Mouse (Mus musculus) limb, embryonic 10.5 days (tissue): ENCODE data around the gene Alox12b. TPM values are rescaled to one million over a fixed set of nuclear protein-coding genes. Genes with fewer than 3 reads are reported as not detected.
A peak's percentile ranks its signal among the peaks of the same experiment; 100 is the strongest.

ENCODE experiments used
- DNase-seq: peaks from one replicate; pipeline ENCODE4 v3.0.0-alpha.2; 2017; ENCODE audit warnings: low spot score
- H3K27ac ChIP-seq: fragments of 300-500 bp; sonication (generic); 2 replicates; pipeline ENCODE4 v1.5.1; 2016; ENCODE audit warnings: mild to moderate bottlenecking
- H3K27me3 ChIP-seq: fragments of 300-500 bp; sonication (generic); 2 replicates; pipeline ENCODE4 v1.6.1; 2016; ENCODE audit warnings: low read depth, mild to moderate bottlenecking; ENCODE audit not compliant: poor library complexity, severe bottlenecking
- H3K36me3 ChIP-seq: fragments of 300-500 bp; sonication (generic); 2 replicates; pipeline ENCODE4 v1.6.1; 2016; ENCODE audit warnings: mild to moderate bottlenecking, moderate library complexity
- H3K4me1 ChIP-seq: fragments of 300-500 bp; sonication (generic); 2 replicates; pipeline ENCODE4 v1.6.1; 2016
- H3K4me3 ChIP-seq: fragments of 300-500 bp; sonication (generic); 2 replicates; pipeline ENCODE4 v1.5.1; 2016; ENCODE audit warnings: mild to moderate bottlenecking, moderate library complexity
- H3K9me3 ChIP-seq: fragments of 300-500 bp; sonication (generic); replicated peaks from 2 replicates; pipeline ENCODE4 v1.6.1; 2016; ENCODE audit warnings: mild to moderate bottlenecking
- WGBS: fragments of 180-500 bp; shearing (Covaris S2); methylation state at CpG from one replicate; pipeline ENCODE4 v1.1.7; 2016; 5-methylcytosine and 5-hydroxymethylcytosine counted together
- polyA plus RNA-seq: library from polyadenylated mRNA; unstranded; fragments of >200 nt; fragmentation: Nextera tagmentation; extraction: Ambion mirVana; gene quantifications from 2 replicates; pipeline ENCODE4 v1.2.1, GENCODE M21; 2016

Alox12b gene
- polyA plus RNA-seq, 1 experiment from 2014 or later, result 0.05 TPM

DNA sequence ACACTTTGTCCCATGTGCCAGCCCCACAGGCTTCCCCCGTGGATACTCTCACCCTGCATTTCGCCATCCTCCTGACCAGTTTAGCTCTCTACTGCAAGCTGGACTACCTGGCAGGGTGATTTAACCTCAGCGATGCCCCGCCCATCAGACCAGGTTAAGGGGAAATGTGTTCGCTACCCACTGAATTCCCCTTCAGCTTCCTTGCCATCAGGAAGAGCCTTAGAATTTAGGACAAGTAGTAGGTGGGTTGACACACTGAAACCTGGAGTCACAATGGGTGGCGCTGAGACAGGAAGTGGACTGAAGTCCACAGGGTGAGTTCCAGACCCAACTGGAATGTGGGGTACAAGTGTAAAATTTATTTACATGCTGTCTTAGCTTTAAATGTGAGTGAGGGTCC lies 41.0 kb downstream of the Alox12b start, which contains the start of gene Alox8:
TSS of gene Alox8 (minus strand) at position 101 of the 400 bp plus-strand sequence.
- no peak within 1 kb of the TSS for H3K27ac ChIP-seq
- peak within 1 kb of the TSS; percentile 29 for H3K4me3 ChIP-seq
- WGBS, result 34% methylated on average over 6 of the region's 6 CpGs

DNA sequence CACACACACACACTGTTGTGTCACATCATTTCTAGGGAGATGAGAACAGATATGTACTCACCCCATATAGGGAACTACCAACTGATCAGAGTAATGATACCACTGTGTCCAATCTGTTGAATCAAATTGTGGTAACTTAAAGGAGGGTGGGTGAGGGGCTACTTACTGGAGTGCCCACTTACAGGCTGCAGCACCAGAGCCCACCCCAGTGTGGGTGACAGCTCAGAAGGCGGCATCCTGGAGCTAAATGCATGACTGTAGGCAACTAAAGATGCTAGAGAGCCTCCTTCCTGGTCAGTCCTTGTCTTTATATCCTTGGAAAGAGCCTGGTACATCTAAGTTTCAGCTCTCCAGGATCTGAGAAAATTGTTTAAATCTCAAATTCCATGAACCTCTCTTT lies 42.5 kb downstream of the Alox12b start:
- no peak for DNase-seq
- Histone ChIP-seq H3K9me3 (no peaks in the 10 kb centered on the region), H3K36me3 (no peaks in the 10 kb centered on the region), H3K4me1 (peaks cover 13% of the 10 kb centered on the region), H3K4me3 (no peak overlapping the region), H3K27me3 (peaks cover 59% of the 10 kb centered on the region), H3K27ac (no peak overlapping the region)
- 83% methylated on average over 1 of the region's 1 CpGs for WGBS

More for the DNA sequence above, 41.0 kb downstream of the Alox12b start, which contains the start of gene Alox8:
- Histone ChIP-seq H3K36me3 (no peaks in the 10 kb centered on the region), H3K9me3 (no peaks in the 10 kb centered on the region), H3K27me3 (peaks cover 66% of the 10 kb centered on the region), H3K4me1 (peaks cover 13% of the 10 kb centered on the region)
- no peak for DNase-seq

DNA sequence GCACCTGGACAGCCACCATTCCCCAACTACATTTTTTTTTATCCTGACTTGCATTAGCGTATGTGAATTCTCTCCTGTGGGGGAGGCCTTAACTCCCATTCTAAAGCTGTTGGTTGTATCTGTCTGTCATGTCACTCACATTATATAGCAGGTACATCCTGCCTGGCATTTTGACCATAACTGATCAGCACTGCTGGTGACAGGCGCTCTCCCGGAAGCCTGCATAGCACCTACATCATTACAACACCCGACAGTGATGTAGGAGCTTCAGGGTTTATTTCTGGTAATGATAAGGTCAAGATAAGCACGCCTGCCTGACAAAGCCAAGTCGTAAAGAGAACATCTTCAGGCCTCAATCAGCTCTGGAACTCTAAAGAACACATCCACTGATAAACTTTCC lies 43.4 kb downstream of the Alox12b start:
- no peak overlapping the region for H3K4me3 ChIP-seq
- no peak overlapping the region for H3K27ac ChIP-seq
- WGBS, result 48% methylated on average over 6 of the region's 6 CpGs
- H3K4me1 ChIP-seq, result peaks cover 13% of the 10 kb centered on the region
- H3K27me3 ChIP-seq, result peaks cover 51% of the 10 kb centered on the region
- DNase-seq, result no peak
- H3K9me3 ChIP-seq, result no peaks in the 10 kb centered on the region
- H3K36me3 ChIP-seq, result no peaks in the 10 kb centered on the region

DNA sequence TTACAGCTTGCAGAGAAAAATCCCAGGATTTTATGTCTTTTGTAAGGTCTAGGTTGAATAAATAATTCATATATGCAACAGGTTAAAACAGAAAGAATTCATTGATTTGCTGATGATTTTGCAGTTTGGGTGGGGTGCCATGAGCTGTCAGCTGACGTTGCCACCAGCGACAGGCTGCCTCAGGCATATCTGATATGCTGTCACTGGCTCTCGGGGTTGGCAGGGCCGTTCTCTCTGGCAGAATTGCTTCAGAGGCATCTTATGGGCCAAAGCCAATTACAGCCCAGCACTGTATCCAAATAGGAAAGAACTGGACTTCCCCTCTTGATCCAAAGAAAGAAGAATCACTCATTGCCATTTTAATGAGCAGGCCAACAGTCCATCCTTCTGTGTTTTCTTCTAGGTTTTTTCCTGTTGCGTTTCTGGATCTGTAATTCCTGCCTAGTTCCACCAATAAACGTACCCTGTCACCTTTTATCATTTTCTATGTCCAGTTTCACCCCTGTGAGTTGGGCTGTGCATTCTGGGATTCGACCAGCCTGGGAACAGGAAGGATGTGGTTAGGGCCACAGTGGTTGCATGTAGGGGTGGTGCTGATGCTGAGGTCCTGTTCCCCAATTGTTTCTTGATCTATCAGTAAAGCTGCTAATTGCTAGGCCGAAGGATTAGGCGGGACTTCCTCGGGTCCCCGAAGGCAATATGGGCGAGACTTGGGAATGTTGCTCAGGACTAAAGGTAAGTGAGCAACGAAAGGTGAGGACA lies 45.9 kb downstream of the Alox12b start:
- Histone ChIP-seq H3K4me1 (peaks cover 3% of the 10 kb centered on the region), H3K9me3 (no peaks in the 10 kb centered on the region), H3K36me3 (no peaks in the 10 kb centered on the region), H3K27me3 (peaks cover 27% of the 10 kb centered on the region), H3K4me3 (no peak overlapping the region), H3K27ac (no peak overlapping the region)
- no peak for DNase-seq
- WGBS, result 85% methylated on average over 13 of the region's 13 CpGs

DNA sequence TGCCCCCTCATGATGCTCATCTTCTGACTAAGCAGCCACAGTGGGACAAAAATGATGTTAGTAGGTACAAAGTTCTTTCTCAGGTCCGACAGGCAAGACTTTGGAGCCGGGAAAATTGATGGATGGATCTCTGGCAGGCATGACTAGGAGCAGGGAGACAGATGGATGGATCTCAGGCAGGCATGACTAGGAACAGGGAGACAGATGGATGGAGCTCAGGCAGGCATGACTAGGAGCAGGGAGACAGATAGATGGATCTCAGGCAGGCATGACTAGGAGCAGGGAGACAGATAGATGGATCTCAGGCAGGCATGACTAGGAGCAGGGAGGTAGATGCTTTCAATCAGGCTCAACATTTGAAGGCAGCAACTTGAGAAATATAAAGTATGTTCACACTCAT lies 54.6 kb downstream of the Alox12b start:
- 30% methylated on average over 2 of the region's 2 CpGs for WGBS
- no peaks in the 10 kb centered on the region; the same call in 1 of the 2 replicates for H3K27me3 ChIP-seq
- DNase-seq, result no peak
- H3K4me1 ChIP-seq, result no peaks in the 10 kb centered on the region
- no peak overlapping the region for H3K27ac ChIP-seq
- no peak overlapping the region for H3K4me3 ChIP-seq
- no peaks in the 10 kb centered on the region for H3K9me3 ChIP-seq
- H3K36me3 ChIP-seq, result no peaks in the 10 kb centered on the region

DNA sequence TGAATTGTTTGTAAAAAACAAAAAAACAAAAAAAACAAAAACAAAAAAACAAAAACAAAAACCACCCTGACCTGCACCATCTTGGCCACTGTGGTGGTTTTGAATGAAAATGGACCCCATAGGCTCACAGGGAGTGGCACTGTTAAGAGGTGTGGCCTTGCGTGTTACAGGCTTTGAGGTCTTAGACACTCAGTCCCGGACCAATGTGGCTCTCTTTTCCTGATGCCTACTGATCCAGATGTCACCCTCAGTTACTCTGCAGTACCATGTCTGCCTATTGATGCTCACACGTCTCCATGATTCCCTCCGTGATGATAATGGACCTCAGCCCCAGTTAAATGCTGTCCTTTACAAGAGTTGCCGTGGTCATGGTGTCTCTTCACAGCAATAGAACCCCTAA lies 60.6 kb downstream of the Alox12b start:
- DNase-seq, result no peak
- Histone ChIP-seq H3K4me3 (no peak overlapping the region), H3K27me3 (no peaks in the 10 kb centered on the region), H3K36me3 (no peaks in the 10 kb centered on the region), H3K27ac (no peak overlapping the region), H3K4me1 (0 out of 2 replicates have a peak, but pooled peaks cover 4% of the 10 kb centered on the region), H3K9me3 (no peaks in the 10 kb centered on the region)
- 91% methylated on average over 5 of the region's 5 CpGs for WGBS

DNA sequence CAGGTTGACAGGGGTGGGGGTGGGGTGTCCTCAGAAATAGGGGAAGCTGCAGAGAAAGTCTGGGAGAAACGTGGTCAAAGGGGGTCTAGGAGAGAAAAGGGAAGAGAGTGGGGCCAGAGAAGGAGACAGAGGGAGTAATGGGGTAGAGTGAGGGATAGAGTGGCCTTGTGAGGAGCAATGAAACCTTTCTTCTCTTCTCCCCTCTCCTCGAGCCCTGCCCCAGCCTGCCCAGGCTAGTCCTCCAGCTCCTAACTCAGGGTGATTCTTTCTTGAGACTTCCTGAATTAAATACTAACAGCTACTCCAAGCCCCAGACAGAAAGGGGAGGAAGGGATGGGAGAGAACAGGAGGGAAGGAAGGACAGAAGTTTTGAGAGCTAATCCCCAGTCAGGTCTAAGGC lies 61.9 kb downstream of the Alox12b start:
- H3K27me3 ChIP-seq, result no peaks in the 10 kb centered on the region
- H3K27ac ChIP-seq, result no peak overlapping the region
- no peaks in the 10 kb centered on the region for H3K36me3 ChIP-seq
- no peak overlapping the region for H3K4me3 ChIP-seq
- WGBS, result 60% methylated on average over 2 of the region's 2 CpGs
- no peak for DNase-seq
- no peaks in the 10 kb centered on the region for H3K9me3 ChIP-seq
- H3K4me1 ChIP-seq, result 0 out of 2 replicates have a peak, but pooled peaks cover 4% of the 10 kb centered on the region

Other genes with a start within 250 kb of the Alox12b start
- not detected in 2 replicates for gene Odf4, start 229.9 kb upstream of the Alox12b start, polyA plus RNA-seq
- 8.0 and 9.0 TPM in 2 replicates for gene Arhgef15, start 199.5 kb upstream of the Alox12b start, polyA plus RNA-seq
- gene Slc25a35, start 188.9 kb upstream of the Alox12b start, polyA plus RNA-seq, result 2.4 and 3.2 TPM in 2 replicates
- 88.6 and 115 TPM in 2 replicates for gene Rangrf, start 181.8 kb upstream of the Alox12b start, polyA plus RNA-seq
- gene Pfas, start 148.5 kb upstream of the Alox12b start, polyA plus RNA-seq, result 66.5 and 70.0 TPM in 2 replicates
- 103 and 104 TPM in 2 replicates for gene Ctc1, start 141.1 kb upstream of the Alox12b start, polyA plus RNA-seq
- 214 and 217 TPM in 2 replicates for gene Aurkb, start 111.3 kb upstream of the Alox12b start, polyA plus RNA-seq
- gene Borcs6, start 97.3 kb upstream of the Alox12b start, polyA plus RNA-seq, result 5.3 and 6.0 TPM in 2 replicates
- gene Tmem107, start 86.2 kb upstream of the Alox12b start, polyA plus RNA-seq, result 35.8 and 38.6 TPM in 2 replicates
- gene Vamp2, start 68.5 kb upstream of the Alox12b start, polyA plus RNA-seq, result 51.1 and 72.1 TPM in 2 replicates
- 10.3 and 10.8 TPM in 2 replicates for gene Per1, start 61.8 kb upstream of the Alox12b start, polyA plus RNA-seq
- gene Hes7, start 36.6 kb upstream of the Alox12b start, polyA plus RNA-seq, result 0.53 and 0.90 TPM in 2 replicates
- gene 9130213A22Rik, start 34.4 kb upstream of the Alox12b start, polyA plus RNA-seq, result 0.15 and 0.29 TPM in 2 replicates
- gene Aloxe3, start 31.1 kb upstream of the Alox12b start, polyA plus RNA-seq, result 0.28 and 0.39 TPM in 2 replicates
- gene Alox8, start 40.9 kb downstream of the Alox12b start, polyA plus RNA-seq, result 0.15 TPM in 1 of 2 replicates, not detected in the other
- not detected in 2 replicates for gene Gucy2e, start 80.0 kb downstream of the Alox12b start, polyA plus RNA-seq
- 28.9 and 36.2 TPM in 2 replicates for gene Cntrob, start 166.8 kb downstream of the Alox12b start, polyA plus RNA-seq
- gene Trappc1, start 167.0 kb downstream of the Alox12b start, polyA plus RNA-seq, result 135 and 144 TPM in 2 replicates
- 0.93 and 1.4 TPM in 2 replicates for gene Kcnab3, start 169.3 kb downstream of the Alox12b start, polyA plus RNA-seq
- 14.2 and 20.6 TPM in 2 replicates for gene Rnf227, start 183.5 kb downstream of the Alox12b start, polyA plus RNA-seq
- 35.1 and 70.5 TPM in 2 replicates for gene Chd3, start 212.4 kb downstream of the Alox12b start, polyA plus RNA-seq
- 140 and 151 TPM in 2 replicates for gene Naa38, start 238.5 kb downstream of the Alox12b start, polyA plus RNA-seq
- 45.2 and 51.6 TPM in 2 replicates for gene Cyb5d1, start 238.6 kb downstream of the Alox12b start, polyA plus RNA-seq
- 23.0 and 24.7 TPM in 2 replicates for gene Tmem88, start 241.2 kb downstream of the Alox12b start, polyA plus RNA-seq